Mouse (Mus musculus) B cell, adult 2 months (primary cell): ENCODE measurements around the gene Uqcr11.
A peak's percentile ranks its signal among the peaks of the same experiment; 100 is the strongest.

Experiments used
- DNase-seq, 2 experiments: peaks; one replicate each; pipeline ENCODE4 v3.0.0; 2022

The Uqcr11 gene

DNA sequence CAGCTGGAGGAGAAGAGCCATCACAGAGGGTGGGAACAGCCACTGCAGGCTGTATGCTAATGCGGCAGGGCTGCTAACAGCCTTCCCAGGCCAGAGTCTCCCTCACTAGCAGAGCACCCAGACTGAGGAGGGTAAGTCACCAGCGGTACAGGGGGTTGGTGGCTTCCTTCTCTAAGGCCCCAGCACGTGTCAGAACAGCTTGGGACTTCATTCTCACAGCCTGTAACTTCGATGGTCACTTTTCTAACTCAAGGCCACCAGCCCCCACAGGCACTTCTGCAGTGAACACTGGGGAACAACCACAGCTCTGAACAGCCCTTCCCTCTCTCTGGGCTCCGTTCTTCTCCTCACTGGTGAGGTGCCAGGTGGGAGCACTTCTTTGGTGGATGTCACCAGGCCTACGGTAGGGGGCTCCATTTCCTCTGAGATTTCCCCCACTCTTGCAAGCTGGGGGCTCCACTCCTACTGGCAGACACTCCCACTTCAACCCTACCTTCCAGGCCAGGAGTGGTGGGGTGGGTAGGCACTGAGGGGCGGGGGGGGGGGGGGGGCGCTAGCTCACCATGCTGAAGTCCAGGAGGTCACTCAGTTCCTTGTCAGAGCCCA, 23.8 kb upstream of the Uqcr11 start:
- DNase-seq, result peak in 1 of 2 experiments; percentile 27

DNA sequence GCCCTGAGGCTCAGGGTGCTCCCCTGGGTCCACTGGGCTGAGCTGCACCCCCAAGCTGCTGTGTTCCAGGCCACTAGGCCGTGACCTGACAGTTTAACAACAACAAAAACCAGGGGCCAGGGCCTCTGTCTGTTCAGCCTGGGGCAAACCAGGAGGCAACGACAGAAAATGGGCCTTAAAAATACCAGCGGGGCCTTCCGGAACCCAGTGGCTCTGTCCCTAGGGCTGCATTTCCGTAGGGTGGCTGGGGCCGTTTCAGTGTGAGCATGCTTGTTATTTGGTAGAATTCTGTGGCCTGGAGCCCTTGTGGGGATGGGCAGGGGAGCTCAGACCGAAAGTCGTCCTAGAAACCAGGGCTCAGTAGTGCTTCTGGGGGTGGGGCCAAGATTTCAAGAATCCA, 23.2 kb upstream of the Uqcr11 start:
- peak; percentile 52 to 63 for DNase-seq

DNA sequence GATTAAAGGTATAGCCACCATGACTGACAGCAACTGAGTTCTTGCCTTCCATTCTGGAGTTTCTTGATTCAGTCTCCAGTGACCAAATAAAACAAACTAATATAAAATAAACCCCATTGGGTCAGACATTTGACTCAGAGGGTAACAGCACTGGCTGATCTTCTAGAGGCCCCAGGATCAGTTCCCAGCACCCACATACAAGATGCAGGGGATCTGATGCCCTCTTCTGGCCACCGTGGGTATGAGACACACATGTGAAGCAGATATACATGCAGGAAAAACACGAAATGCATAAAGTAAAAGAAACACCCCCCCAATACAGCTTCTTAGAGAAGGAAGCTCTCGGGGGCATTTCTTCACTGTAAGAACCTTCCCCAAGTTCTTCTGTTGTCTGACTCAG, 18.4 kb upstream of the Uqcr11 start:
- DNase-seq, result no peak

DNA sequence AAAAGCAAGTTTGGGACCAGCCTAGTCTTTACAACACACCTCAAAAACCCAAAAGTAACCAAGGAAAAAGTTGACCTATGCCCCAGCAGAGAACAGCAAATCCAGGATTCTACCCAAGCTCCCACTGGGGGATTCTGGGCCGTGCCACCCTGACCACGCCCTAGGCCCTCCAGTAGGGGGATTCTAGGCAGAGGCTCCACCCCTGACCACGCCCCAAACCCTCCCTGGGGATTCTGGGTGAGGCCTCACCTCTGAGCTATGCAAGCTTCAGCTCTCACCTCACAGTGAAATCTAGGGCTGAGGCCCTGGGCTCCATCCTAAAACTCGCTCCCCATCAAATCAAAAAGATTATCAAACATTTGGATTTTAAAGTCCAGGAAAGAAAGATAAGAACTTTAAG, 16.9 kb upstream of the Uqcr11 start:
- DNase-seq, result peak; percentile 74 to 82

DNA sequence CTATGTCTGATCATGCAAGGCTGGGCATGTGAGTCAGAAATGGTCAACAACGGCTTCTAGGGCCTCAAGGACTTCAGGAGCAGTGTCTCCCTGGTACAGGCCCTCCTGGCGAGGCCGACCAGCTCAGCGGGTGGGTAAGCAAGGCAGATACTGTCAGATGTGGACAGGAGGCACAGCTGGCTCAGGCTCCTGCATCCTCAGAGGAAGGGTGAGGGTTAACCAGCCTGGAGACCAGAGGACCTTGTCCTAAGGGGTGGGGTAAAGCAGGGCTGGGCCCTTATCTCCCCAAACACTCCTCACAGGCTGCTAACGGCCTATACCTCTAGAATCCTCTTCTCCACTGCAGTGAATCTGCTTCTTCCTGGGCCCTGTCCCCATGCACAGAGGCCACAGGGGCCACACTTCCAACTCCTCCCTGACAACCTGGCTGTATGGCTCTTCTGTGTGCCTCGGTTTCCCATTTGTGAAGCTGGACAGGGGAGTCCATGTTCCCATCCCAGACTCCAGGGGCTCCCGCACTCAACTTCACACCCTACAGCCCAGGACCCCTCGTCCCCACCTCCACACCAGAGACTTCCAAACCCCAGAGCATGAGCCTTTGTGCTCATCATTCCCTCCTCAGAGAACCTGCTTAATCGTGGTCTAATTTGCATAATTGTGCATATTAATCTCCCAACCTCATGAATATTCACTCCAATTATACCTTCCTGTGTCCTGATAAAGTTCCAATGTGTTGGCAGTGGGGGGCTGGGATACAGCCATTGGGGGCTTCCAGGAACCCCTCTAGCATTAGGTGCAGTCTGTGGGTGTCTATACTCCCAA, 15.2 kb upstream of the Uqcr11 start:
- DNase-seq, result no peak

DNA sequence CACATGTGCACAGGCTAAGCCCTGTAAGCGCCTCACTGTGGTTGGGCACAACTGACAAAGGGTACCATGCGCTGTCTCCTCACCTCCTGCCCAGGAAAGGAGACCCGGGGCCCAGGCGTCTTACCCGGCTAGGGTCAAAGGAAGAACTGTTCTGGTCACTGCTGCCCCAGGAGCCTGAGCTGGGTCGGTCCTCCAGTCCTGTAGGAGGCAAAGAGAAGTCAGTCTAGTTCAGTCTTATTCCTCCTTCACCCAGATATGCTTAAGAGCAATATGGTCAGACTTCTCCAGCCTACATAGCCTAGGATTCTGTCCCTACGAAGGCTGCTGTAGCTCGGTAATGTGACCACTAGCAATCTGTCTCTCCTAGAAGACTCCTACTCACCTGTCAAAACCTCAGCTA, 14.6 kb upstream of the Uqcr11 start:
- DNase-seq, result no peak

DNA sequence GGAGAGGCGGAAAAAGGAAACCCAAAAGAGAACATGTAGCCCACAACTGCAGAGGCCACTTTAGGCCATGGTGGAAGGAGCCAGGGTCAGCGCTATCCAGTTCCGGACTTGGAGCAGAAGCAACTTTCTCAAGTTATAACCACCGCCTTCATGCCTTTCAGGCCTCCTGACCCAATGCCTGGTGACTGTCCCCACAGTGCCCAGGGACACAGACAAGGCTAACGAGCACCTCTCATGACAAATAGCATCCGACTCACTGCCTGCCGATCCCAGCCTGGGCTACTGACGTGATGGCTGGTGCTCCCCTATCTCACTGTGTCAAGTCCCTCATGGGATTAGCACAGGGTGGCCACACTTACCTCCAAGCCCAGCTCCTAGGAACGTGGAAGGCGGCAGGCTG, 14.1 kb upstream of the Uqcr11 start:
- no peak for DNase-seq

DNA sequence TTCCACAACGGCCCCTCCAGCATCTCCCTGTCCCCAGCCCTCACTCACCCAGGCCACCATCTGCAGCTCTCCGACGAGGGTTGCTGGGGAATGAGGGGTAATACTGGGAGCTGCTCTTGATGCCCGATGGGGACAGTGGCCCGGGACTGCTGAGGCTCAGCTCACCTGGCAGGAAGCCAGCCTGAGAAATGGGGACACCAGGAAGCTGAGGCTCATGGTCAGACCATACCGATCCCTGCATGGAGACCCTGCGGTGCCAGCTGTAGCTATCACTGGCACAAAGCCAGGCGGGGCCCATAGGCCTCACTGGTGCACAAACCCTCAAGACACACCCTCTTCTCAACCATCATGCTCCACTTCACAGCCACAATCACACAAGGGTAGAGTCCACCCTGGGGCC, 12.8 kb upstream of the Uqcr11 start:
- DNase-seq, result no peak

DNA sequence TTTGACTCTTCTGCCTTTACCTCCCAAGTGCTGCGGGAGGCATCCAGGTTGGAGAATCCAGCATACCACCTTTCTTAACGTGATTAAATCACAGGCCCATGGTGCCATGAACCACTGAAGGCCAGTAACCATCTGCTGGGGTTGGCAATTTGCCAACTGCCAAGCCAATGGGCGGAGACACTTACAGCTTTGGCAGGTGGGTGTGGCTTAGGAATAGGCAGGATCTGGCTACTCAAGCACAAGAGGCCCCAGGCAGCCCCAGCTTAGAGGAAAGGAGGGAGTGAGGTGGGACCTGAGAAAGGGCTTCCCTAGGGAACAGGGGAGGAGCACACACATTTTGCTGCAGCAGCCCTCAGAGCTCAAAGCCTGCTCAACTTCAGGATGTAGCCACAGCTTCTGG, 11.7 kb upstream of the Uqcr11 start:
- no peak for DNase-seq

DNA sequence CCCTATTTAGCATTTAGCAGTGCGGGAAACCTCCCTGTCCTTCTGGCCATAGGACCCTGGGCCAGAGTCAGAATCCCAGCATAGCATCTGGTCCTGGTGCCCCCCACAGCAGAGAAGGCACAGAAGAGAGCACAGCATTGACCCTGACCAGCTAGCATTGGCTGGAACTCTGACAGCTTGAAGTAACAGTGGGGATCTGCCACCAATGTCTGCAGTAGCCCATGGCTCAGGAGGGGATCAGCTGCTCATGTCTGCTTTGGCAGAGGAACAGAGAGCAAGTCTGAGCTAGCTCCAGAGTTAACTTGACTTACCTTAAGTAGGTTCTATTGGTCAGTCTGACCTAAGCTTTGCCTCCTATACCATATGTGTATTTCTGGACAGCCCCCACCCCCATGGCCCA, 11.2 kb upstream of the Uqcr11 start:
- no peak for DNase-seq

DNA sequence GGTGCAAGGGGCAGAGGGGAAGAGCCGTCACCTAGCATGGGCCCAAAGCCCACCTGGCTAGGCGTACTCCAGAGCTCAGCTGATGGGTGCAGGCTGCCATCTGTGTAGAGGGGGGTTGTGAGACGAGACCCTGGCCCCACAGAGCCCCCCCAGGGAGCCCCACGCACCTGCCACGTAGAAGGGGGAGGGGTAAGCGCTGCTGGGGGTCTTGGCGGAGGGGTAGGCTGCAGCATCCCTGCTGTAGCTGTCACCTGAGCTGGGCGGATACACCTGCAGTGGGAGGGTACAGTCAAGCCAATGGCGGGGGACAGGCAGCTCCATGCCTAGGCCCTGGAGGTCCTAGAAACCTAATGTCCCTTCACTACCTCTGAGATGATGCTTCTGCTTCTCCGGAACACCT, 10.7 kb upstream of the Uqcr11 start:
- DNase-seq, result no peak

DNA sequence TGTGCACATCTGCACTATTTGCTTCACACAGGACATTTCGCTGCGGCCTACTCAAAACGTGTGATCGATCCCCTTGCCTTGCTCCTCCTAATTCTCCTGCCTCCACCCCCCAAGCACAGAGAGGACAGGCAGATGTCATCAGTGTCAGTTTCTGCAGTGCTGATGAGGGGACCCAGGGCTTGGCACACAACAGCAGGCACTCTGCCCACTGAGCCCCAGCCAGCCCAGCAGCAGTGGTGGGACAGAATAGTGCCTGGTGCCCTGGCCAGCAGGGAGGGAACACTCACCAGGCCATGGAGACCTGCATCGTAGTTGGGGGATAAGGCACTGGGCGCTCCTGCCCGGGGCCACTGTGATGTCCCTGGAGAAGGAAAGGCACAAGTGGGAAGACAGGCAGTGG, 8.9 kb upstream of the Uqcr11 start:
- DNase-seq, result no peak

DNA sequence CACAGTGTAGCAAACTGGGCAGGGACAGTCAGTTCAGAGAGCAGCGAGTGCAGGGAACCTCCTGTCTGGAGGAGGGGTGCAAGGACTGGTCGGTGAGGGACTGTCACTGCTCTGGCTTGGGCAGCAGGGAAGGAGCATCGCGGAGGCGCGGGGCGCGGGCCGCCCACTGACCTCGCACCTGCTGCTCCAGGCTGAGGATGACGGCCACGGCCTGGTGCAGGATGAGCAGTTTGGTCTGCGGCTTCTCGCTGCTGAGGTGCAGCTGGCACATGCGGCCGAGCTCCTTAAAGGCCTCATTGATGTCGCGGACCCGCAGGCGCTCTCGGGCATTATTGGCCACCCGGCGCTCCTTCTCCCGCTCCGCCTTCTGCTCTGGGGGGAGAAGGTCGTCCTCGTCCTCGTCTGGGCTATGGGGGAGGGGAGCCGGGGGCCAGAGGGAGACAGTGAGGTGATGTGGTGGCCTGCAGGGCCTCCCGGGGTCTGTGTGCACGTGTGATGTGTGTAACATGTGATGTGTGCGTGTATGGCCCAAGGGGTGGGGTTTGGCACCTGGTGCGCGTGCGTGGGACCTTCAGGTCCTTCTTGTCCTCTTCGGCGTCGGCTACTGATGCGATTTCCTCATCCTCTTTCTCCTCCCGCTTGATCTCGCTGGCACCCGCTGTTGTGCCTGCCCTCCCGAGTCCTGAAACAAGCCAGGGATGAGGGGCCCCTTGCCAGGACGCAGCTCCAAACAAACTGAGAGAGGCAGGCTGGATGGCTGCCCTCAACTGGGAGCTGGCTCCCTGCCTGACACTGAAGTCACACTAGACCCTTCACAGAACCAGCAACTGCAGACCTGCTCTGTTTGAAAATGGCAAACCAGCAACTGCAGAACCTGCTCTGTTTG, 6.3 kb upstream of the Uqcr11 start:
- no peak for DNase-seq

DNA sequence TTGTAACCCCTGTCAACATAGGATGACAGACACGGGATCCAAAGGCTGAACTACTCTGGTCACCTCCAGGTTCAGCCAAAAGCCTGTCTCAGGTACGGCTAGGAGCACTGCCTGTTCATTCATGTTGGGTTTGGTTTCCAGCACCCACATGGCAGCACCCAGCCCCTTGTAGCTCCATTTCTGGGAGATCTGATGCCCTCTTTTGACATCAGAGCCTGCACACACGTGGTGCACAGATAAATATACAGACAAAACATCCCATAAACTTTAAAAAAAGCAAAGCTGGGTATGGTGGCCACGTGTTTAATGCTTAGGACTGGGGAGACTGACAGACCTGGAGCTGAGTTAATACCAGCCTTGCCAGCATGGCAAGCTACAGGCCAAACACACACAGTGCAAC, 1.3 kb upstream of the Uqcr11 start:
- DNase-seq, result no peak

DNA sequence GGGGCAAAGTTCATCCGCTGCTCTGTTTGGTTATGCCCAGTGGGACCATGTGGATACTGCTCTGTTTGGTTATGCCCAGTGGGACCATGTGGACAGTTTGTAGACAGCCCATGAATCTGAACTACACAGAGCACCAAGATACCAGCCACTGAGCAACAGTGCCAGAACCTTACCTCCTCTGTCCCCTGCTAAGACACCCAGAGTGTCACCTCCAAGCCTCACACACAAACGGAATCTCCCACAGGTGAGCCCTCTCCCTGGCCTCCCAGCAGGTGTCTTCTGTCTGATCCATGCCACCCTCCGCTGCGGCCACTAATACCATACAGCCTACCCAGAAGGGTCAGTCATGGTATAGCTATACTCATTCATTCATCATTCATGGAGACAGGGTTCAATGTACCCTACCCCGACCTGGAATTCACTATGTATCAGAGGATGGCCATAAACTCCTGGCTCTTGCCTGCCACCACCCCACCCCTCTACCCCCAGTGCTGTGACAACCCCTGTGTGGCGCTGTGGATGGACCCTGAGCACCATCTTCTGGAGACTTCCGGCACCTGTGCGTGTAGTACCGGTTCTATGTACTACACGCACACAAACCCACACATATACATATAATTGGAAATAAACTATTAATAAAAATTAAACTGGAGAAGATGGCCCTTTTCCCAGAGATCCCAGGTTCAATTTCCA, 1.0 kb downstream of the Uqcr11 start:
- peak; percentile 50 to 53 for DNase-seq

DNA sequence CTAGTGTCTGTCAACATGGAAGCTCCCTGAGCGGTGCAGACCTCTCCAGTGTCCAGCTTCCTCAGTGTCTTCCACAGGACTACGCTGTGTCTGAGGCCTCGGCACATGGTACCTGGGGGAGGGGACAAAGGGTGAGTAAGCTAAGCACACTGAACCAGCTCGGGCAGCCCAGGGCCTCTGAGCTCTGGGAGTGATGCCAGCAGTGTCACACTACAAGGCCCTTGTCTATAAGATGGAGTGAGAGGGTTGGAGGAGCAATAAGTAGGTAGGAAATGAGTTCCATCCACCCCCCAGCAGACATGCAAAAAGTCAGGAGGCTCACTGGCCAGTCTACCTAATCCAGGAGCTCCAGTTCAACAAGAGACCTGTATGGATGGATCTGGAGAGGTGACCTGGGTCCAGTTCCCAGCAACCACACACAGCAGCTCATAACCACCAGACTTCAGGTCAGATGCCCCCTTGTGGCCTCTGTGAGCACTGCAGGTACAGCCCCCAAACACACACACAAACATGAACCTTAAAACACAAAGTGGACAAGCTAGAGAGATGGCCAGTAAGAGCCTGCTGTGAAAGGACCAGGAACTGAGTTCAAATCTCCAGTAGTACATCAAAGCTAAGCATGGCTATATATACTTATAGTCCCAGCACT, 3.5 kb downstream of the Uqcr11 start:
- peak; percentile 70 to 73 for DNase-seq

DNA sequence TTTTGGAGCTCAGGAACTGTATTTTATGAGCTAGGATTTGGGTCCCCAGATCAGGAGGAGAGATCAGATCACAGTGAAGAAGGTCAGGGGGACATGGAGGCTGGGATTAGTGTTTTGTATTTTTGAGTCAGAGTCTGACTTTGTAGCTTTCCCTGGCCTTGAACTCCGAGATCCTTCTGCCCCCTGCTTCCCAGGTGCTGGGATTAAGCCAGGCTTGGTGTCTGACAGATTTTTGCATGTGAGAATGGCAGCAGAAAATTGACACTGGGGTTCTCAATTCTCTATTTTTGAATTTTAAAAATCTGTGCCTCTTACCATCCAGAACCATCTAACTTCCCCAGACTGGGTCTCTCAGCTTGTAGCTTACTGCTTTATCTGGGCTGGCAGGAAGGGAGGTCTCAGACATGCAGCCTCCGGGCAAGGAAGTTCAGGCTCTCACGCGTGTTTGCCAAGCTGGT, 5.9 kb downstream of the Uqcr11 start:
- DNase-seq, result no peak

DNA sequence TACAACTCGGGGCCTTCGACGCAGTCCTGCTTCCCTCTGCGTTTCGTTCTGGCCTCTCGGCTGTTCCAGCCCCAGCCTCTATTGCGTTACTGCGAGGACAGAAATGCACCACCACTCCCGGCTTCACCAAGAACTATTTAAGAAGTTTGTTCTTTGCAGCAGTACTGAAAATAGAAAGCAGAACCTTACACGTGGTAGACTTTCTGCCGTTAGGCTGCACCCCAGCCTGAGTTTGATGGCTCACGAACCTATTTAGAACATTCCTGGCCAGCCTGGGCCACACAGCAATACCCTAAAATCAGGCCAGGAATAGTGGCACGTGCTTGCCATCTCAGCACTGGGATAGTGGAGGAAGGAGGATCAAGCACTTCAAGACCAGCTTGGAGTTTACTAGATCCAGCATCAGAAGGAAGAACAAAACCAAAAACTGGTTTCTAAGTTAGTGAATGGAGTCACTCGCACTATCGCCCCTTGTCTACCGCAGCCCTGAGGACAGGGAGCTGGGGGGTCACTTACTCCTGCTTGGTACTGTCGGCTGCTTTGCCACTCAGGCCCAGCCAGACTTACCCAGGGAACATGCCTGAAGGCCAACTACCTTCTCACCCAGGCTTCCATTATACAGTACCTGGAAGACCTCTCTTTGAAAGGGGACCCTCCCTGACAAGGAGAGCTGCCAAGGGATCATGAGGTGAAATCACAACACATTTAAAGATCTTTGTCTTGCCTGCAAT, 6.5 kb downstream of the Uqcr11 start:
- DNase-seq, result no peak

DNA sequence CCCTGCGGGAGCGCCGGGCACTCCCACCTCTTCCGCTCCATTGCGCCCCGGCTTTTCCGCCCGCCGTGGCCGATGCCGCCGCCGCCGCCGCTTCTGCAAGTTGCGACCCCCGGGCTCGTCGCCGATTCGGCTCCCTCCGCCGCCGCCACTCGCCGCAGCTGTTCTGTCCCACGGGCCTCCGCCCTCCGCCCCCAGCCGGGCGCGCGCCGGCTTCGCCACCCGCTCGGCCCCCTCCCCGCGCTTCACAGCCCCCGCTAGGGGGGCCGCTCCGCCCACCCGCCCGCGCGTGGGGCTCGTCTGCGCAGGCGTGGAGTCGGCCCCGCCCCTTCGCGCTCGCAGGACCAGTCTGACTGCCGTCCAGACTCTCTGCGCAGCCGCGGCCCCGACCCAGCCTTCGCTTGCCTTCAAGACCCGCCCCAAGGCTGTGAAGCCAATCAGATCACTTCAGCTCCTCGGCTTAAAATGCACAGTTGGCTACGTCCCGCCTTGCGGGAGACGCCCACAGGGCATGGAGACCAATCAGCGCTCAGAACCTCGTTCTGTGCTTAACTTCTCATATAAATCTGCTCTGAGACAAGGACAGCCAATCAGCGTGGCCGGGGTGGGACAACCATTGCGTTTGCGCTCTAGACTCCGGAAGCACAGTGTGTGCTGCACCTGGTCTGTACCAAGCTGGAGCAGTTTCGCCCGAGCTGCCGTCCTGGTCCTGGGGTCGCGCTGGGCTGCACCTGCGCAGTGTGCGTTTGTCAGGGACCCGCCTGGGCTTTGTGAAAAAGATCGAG, 7.2 kb downstream of the Uqcr11 start, which contains the start of gene Mbd3:
Gene Mbd3, minus strand, starts transcription at position 360 of the 782 bp plus-strand sequence.
- peak; percentile 98 to 99 for DNase-seq

DNA sequence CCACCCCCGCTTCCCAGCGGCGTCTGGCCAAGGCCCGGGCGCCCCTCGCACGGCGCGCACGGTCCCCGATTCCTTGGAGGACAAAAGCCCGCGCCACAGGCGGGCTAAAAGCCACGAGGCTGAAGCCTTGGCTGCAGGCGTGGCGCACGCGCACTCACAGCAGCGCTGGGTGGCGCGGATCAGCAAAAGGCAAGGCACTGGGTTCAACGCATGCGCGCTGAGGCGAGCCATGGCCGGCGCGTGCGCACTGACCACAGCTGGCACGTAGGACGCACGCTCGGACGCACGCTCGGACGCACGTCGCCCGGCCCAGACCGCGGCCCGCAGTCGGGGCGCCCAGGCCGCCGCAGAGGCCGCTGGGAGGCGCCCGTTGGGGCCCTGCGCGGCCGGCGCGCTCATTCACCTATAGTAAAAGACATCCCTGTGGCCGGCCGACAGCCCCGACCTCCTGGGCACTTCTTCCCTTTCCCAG, 7.9 kb downstream of the Uqcr11 start:
- peak; percentile 95 to 96 for DNase-seq

DNA sequence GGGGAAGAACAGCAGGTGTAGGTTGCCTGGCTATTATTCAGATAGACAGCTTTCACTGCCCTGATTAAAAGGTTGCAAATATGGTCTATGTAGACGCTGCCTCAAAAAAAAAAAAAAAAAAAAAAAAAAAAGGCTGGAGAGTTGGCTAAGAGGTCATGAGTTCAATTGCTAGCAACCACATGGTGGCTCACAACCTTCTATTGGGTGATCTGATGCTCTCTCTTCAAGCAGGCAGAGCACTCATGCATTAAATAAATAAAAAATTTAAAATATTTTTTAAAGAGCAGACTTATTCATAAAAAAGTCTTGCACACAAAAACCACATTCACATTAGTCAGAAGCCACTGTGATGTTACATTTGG, 8.5 kb downstream of the Uqcr11 start:
- no peak for DNase-seq
